Mouse (Mus musculus): ENCODE results near the gene Ccnd1.

Gene Ccnd1

DNA sequence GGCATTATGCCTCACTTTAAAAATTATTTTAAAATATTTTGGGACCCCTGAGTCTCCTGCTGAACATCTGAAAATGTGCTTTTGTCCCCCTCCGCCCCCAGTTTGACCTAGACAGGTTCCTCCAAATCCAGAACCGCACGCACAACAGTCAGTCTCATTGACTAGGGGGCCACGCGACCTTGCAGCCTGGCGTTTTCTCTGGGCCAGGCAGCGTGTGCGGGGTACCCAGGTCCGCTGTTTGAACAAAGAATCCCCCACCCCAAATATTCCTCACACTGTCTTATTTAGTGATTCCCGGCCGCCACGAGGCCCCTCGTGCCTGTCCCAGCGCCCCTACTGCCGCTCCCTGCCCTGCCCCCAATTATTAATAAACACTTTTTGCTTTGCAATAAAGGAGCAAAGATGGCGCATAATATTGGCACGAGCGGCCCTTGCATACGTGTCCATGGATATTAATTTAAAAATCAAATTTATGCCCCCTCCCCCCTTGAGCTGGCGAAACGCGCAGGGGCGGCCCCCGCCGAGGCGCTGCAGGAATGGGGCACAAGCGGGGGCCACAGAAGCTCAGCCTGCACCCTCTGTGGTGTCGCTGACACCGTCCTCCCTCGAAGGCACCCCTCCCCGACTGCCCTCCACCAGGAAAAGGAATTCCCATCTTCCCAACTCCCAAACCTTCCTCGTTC is 923 bp downstream of the Ccnd1 start:
- no peak for DNase-seq

- DNase-seq, result peak in 1 of 2 experiments; percentile 25
Observed at GRCm38 (mm10) chr7:144937899-144938517, 1.7 kb downstream of the Ccnd1 start.

GRCm38 (mm10) chr7:144937490-144937889 is 2.2 kb downstream of the Ccnd1 start:
- DNase-seq, result peak; percentile 94

- DNase-seq, result no peak
Observed at GRCm38 (mm10) chr7:144936311-144936880, 3.3 kb downstream of the Ccnd1 start.

DNA sequence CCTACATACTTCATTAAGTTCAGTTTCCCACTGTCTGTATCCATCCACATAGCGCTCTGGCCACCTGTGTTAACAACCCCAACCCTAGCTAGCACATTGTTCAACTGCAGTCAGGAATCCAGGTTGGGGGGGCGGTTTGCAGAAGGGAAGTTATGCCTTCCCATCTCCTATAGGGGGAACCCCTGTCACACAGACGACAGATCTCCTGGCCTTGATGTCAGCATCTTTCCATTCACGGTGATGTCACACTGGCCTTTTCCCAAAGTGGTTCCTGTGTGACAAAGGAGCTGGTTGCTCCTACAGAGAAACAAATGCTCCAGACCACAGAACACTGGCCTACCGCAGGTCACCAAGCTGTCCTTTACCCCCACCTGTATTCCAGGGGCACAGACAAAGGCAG is 4.2 kb downstream of the Ccnd1 start:
- DNase-seq, result peak in 1 of 2 experiments; percentile 17

DNA sequence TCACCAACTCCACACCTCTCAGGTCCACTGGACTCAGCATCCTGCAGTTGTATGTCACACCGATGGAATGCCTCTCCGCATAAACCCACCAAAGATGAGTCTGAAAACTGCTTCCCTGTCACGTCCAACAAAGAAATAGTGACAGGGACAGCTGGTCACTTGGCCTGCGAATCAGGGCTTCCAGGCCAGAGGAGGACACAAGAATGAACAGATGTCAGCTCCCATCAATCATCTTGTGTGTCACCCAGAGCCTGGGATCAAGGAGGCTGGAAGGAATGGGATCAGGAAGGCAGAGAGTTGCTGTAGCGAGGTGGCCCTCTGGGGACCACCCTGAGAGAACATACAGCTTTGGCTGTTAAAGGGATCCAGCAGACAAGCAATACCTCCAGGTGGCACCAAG is 4.8 kb downstream of the Ccnd1 start:
- no peak for DNase-seq

GRCm38 (mm10) chr7:144933796-144934195 is 5.9 kb downstream of the Ccnd1 start:
- DNase-seq, result peak in 1 of 2 experiments; percentile 21

DNA sequence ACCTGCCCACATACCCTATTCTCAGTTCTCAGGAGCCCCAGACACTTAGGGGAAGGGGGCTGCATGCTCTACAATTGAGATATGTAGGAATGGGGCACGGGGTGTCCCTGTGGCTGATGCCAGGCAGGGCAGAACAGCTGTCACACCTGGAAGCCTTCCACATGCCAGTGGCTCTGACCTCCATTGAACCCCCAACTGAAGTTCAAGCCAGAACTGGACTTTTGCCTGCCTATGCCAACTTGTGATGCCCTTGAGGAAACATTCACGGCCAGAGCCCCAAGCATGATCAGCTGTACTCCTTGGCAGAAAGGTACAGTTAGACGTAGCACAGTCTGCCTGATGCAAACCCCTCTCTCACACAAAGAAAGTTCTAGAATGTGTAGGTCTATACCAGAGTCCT is 6.4 kb downstream of the Ccnd1 start:
- no peak for DNase-seq

DNA sequence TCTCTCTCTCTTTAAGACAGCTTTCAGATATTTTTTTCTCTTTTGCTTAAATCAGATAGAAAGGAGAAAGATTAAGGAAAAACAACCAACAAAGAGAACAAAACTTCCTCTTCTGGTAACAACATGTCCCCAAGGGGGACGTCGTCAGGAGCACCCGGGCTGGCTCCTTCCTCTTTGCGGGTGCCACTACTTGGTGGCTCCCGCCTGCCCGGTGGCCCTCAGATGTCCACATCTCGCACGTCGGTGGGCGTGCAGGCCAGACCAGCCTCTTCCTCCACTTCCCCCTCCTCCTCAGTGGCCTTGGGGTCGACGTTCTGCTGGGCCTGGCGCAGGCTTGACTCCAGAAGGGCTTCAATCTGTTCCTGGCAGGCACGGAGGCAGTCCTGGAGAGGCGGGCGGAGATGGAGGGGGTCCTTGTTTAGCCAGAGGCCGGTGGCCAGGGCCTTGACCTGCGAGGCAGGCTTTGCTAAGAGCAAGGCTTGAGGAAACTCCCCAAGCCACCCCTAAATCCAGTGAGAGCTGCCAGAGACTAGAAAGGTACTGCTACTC is 7.3 kb downstream of the Ccnd1 start:
- peak; percentile 37 for DNase-seq

- DNase-seq, result peak; percentile 57 to 63
Observed at GRCm38 (mm10) chr7:144931778-144932177, 7.9 kb downstream of the Ccnd1 start.

GRCm38 (mm10) chr7:144929931-144930330 is 9.8 kb downstream of the Ccnd1 start:
- no peak for DNase-seq

- DNase-seq, result no peak
Observed at GRCm38 (mm10) chr7:144929506-144929905, 10.2 kb downstream of the Ccnd1 start.

DNA sequence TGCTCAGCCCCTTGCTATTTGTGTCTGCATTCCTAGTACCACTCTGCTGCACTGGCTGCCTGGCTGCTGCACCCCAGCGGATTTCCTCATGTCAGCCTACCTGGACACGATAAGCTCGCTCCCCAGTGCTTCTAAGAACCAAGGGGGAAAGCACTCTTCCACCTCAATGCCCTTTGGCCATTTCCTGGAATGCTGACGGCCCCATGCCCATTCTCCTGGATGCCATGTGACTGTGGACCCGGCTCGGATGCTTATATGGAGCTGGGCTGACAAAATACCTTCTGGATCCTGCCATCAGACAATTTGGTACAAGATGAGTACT is 10.9 kb downstream of the Ccnd1 start:
- no peak for DNase-seq

DNA sequence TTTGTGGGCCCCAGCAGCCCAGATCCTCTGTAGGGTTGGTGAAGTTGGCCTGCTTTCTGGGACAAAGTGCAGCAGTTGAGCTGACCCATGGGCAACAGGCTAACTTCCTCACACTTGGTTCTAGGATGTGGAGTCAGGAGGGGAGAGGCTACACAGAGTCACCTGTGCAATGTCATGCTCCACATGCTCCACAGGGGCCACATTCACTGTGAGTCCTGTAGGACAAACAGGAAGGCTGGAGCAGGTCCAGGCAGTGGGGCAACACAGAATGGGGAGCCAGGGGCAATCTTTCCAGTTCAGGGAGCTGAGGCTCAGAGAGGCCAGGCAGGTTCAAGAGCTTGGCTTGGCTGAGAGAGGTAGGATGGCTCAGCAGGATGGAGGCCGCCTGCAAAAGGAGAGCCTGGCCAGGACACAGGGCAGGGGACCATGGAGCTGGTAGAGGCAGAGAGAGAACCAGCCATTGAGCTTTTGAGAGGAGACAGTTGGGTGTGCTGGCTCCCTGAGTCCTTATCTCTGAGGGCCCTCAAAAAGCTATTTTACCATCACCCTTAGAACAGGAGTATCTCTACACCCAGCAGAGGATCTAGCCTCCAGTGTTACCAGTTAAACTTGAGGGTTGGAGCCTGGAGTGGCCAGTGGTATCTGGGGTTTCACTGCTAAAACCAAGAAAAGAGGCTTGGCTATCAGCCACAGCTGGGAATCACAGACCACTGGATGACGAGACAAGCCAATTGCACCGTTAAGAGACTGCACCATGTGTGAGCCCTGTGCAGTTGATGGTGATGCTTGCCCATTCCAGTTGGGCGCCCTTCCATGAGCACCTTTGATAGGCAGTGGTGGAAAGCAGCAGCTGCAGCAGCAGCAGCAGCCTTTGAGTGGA is 11.5 kb downstream of the Ccnd1 start:
- no peak for DNase-seq

- DNase-seq, result no peak
Observed at GRCm38 (mm10) chr7:144927591-144927990, 12.1 kb downstream of the Ccnd1 start.

DNA sequence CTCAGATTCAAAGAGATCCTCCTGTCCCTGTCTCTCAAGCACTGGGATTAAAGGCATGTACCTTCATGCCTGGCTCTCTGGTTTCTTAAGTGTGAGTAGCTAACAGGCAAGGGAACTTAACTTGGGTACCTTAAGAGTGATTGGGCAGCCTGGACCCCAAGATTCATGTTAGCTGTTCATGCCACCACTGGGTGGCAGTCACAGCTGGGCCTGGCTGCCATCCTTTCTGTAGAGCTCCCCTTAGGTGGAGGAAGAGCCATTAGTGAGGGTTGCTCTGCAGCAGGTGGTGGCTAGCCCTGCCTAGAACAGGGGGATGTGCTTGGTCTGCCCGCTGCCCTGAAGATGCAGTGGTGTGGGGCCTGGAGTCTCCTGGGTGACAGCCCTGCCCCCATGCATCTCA is 20.9 kb downstream of the Ccnd1 start:
- DNase-seq, result no peak

- DNase-seq, result peak; percentile 94 to 95
Observed at GRCm38 (mm10) chr7:144914948-144915750, 24.6 kb downstream of the Ccnd1 start, which contains the start of gene LTO1. Gene LTO1, plus strand, starts transcription at chr7:144915100.

- peak; percentile 31 to 40 for DNase-seq
Observed at GRCm38 (mm10) chr7:144914296-144914947, 25.3 kb downstream of the Ccnd1 start.

GRCm38 (mm10) chr7:144912897-144913296 is 26.8 kb downstream of the Ccnd1 start:
- no peak for DNase-seq

DNA sequence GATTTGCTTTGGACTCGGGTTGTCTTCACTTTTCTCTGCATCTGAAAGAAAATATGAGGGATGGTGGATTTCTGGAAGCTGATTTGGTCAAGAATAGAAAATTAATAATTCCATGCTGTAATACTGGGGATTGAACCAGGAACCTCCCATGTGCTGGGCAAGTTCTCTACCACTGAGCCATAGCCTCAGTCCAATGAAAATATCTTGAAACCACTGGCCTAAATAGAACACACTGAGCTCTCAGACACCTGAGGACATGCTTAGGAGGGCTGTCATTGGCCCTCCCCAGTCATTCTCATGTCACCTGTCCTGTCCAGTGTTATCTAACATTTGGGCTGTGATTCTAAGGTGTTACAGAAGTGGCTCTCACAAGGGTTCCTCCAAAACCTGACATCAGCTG is 28.6 kb downstream of the Ccnd1 start:
- no peak for DNase-seq

DNA sequence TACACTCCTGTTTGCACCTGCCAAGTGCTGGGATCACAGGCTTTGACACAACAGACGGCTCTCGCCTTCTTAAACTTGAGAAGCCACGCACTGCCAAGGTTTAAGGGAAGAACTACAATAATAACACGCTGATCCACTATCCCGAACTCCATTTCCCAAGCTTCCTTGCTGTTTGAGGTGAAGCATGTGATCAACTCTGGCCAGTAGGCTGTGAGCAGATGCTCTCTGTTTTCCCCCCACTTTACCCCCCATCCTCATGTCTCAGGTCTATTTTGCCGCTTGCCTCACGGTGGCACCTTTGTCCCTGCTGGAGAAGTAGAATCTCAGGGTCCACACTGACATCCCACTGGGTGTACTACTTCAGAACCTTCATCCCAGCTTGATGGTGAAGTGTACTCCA is 31.0 kb downstream of the Ccnd1 start:
- no peak for DNase-seq

GRCm38 (mm10) chr7:144907793-144908192 is 31.9 kb downstream of the Ccnd1 start:
- peak; percentile 19 to 26 for DNase-seq

All from B cell, adult 2 months (primary cell).